Mouse (Mus musculus) layer of hippocampus, postnatal 25 days (tissue): ENCODE measurements around the gene Marveld3. TPM values are rescaled to one million over a fixed set of nuclear protein-coding genes. Genes with fewer than 3 reads are reported as not detected.

Experiments
- DNase-seq, 2 experiments: peaks; one replicate each; pipeline ENCODE4 v3.0.0; 2022; ENCODE audit warnings: mixed read lengths in 2 of 2, low spot score in 1 of 2; ENCODE audit errors: extremely low spot score in 1 of 2
- total RNA-seq, 2 experiments: library from RNA; stranded (reverse); gene quantifications; 2 replicates each; pipeline ENCODE4 v1.2.3; 2021

Gene Marveld3
- total RNA-seq, 2 experiments from 2014 or later: not detected

GRCm38 (mm10) chr8:109970323-109970722 lies 8.3 kb upstream of the Marveld3 start:
- DNase-seq: no peak

GRCm38 (mm10) chr8:109968837-109969236 lies 6.8 kb upstream of the Marveld3 start:
- DNase-seq: no peak

- no peak for DNase-seq
Observed at GRCm38 (mm10) chr8:109964106-109964505, 2.1 kb upstream of the Marveld3 start.

GRCm38 (mm10) chr8:109963421-109963820 lies 1.4 kb upstream of the Marveld3 start:
- DNase-seq: no peak

GRCm38 (mm10) chr8:109962896-109963295 lies 893 bp upstream of the Marveld3 start:
- DNase-seq: no peak

GRCm38 (mm10) chr8:109959112-109959511 lies 2.9 kb downstream of the Marveld3 start:
- DNase-seq: no peak

- no peak for DNase-seq
Observed at GRCm38 (mm10) chr8:109958036-109958655, 3.9 kb downstream of the Marveld3 start.

GRCm38 (mm10) chr8:109957167-109958028 lies 4.6 kb downstream of the Marveld3 start:
- DNase-seq: no peak

- DNase-seq: no peak
Observed at GRCm38 (mm10) chr8:109954486-109954948, 7.5 kb downstream of the Marveld3 start.

GRCm38 (mm10) chr8:109952171-109952570 lies 9.8 kb downstream of the Marveld3 start:
- DNase-seq: no peak

- no peak for DNase-seq
Observed at GRCm38 (mm10) chr8:109948285-109948564, 13.8 kb downstream of the Marveld3 start.

- DNase-seq: peak in 1 of 2 experiments; percentile 56
Observed at GRCm38 (mm10) chr8:109947447-109948284, 14.3 kb downstream of the Marveld3 start.

GRCm38 (mm10) chr8:109946272-109946671 lies 15.7 kb downstream of the Marveld3 start:
- DNase-seq: no peak

GRCm38 (mm10) chr8:109945694-109946093 lies 16.3 kb downstream of the Marveld3 start:
- no peak for DNase-seq

GRCm38 (mm10) chr8:109945153-109945632 lies 16.8 kb downstream of the Marveld3 start:
- no peak for DNase-seq

- no peak for DNase-seq
Observed at GRCm38 (mm10) chr8:109941606-109942360, 20.2 kb downstream of the Marveld3 start.

GRCm38 (mm10) chr8:109920406-109921390 lies 41.3 kb downstream of the Marveld3 start:
- peak in 1 of 2 experiments; percentile 45 for DNase-seq

GRCm38 (mm10) chr8:109917277-109917676 lies 44.7 kb downstream of the Marveld3 start:
- peak in 1 of 2 experiments; percentile 32 for DNase-seq

GRCm38 (mm10) chr8:109907376-109907775 lies 54.6 kb downstream of the Marveld3 start:
- DNase-seq: no peak
